Mouse (Mus musculus) MEL (cell line): ENCODE data around the gene Pitpnb. TPM values are rescaled to one million over a fixed set of nuclear protein-coding genes. Genes with fewer than 3 reads are reported as not detected.

ENCODE experiments used
- DNase-seq: peaks from one replicate; pipeline ENCODE4 v3.0.0; 2011; ENCODE audit warnings: low read depth, low spot score
- H3K27ac ChIP-seq: 2 replicates; pipeline ENCODE4 v1.5.1; 2012; ENCODE audit warnings: low read depth, mild to moderate bottlenecking, control low read depth, low read length, moderate library complexity; ENCODE audit not compliant: control insufficient read depth
- H3K27me3 ChIP-seq, 2 experiments: fragments of 150-350 bp in 1 of 2; sonication (generic) in 1 of 2; 2 replicates each; pipeline ENCODE4 v1.6.1; 2012; ENCODE audit warnings: low read length in 2 of 2, mild to moderate bottlenecking in 2 of 2, improper control_type of control experiment in 1 of 2, moderate library complexity in 1 of 2; ENCODE audit not compliant: insufficient read depth in 2 of 2, control insufficient read depth in 1 of 2
- H3K36me3 ChIP-seq, 2 experiments: 2 replicates each; pipeline ENCODE4 v1.6.1; 2012 to 2014; ENCODE audit warnings: low read length in 2 of 2, improper control_type of control experiment in 1 of 2, inconsistent platforms in 1 of 2, mild to moderate bottlenecking in 1 of 2; ENCODE audit not compliant: insufficient read depth in 2 of 2, control insufficient read depth in 1 of 2
- H3K4me1 ChIP-seq, 2 experiments: fragments of 150-350 bp in 1 of 2; sonication (generic) in 1 of 2; 2 replicates each; pipeline ENCODE4 v1.6.1; 2012; ENCODE audit warnings: low read length in 2 of 2, improper control_type of control experiment in 1 of 2, mild to moderate bottlenecking in 1 of 2; ENCODE audit not compliant: insufficient read depth in 2 of 2, control insufficient read depth in 1 of 2
- H3K4me3 ChIP-seq, 2 experiments: fragments of 150-350 bp in 1 of 2; sonication (generic) in 1 of 2; 2 replicates each; pipeline ENCODE4 v1.5.1; 2012; ENCODE audit warnings: low read depth in 2 of 2, low read length in 2 of 2, mild to moderate bottlenecking in 2 of 2, moderate library complexity in 2 of 2, control low read depth in 1 of 2, improper control_type of control experiment in 1 of 2; ENCODE audit not compliant: control insufficient read depth in 1 of 2, insufficient read depth in 1 of 2
- H3K79me2 ChIP-seq: 2 replicates; pipeline ENCODE4 v1.6.1; 2012; ENCODE audit warnings: mild to moderate bottlenecking, low read length, moderate library complexity; ENCODE audit not compliant: control insufficient read depth, poor library complexity, insufficient read depth
- H3K9ac ChIP-seq: 2 replicates; pipeline ENCODE4 v1.6.1; 2012; ENCODE audit warnings: low read depth, mild to moderate bottlenecking, control low read depth, low read length, moderate library complexity; ENCODE audit not compliant: control insufficient read depth, poor library complexity, severe bottlenecking
- H3K9me3 ChIP-seq: fragments of 150-350 bp; sonication (generic); replicated peaks from 2 replicates; pipeline ENCODE4 v1.6.1; 2012; ENCODE audit warnings: mild to moderate bottlenecking, low read length, improper control_type of control experiment, moderate library complexity; ENCODE audit not compliant: insufficient read depth
- CHD2 ChIP-seq: IDR thresholded peaks from 2 replicates; pipeline ENCODE4 v1.6.1; 2011; ENCODE audit warnings: low read length, improper control_type of control experiment
- CTCF ChIP-seq, 3 experiments: IDR thresholded peaks in 2 of 3; conservative IDR thresholded peaks in 1 of 3; 2 replicates each; pipeline ENCODE4 v1.5.1; 2011 to 2012; ENCODE audit warnings: low read length in 3 of 3, low read depth in 2 of 3, mild to moderate bottlenecking in 2 of 3, improper control_type of control experiment in 1 of 3, inconsistent platforms in 1 of 3, mixed read lengths in 1 of 3, moderate library complexity in 1 of 3; ENCODE audit not compliant: control insufficient read depth in 1 of 3, insufficient read depth in 1 of 3, poor library complexity in 1 of 3, severe bottlenecking in 1 of 3
- ELF1 ChIP-seq: IDR thresholded peaks from 2 replicates; pipeline ENCODE4 v1.6.1; 2014; ENCODE audit warnings: low read depth, mild to moderate bottlenecking, inconsistent platforms, low read length, improper control_type of control experiment, moderate library complexity
- EP300 ChIP-seq, 2 experiments: IDR thresholded peaks; 2 replicates each; pipeline ENCODE4 v1.6.1; 2011; ENCODE audit warnings: improper control_type of control experiment in 2 of 2, low read length in 2 of 2, low read depth in 1 of 2, mild to moderate bottlenecking in 1 of 2
- ETS1 ChIP-seq: IDR thresholded peaks from 2 replicates; pipeline ENCODE4 v1.6.1; 2012; ENCODE audit warnings: low read depth, mild to moderate bottlenecking, inconsistent platforms, low read length, improper control_type of control experiment, moderate library complexity
- HCFC1 ChIP-seq: IDR thresholded peaks from 2 replicates; pipeline ENCODE4 v1.6.1; 2012; ENCODE audit warnings: low read depth, mild to moderate bottlenecking, inconsistent platforms, low read length, improper control_type of control experiment, moderate library complexity
- JUND ChIP-seq: IDR thresholded peaks from 2 replicates; pipeline ENCODE4 v1.6.1; 2011; ENCODE audit warnings: low read depth, mild to moderate bottlenecking, improper control_type of control experiment, low read length
- KAT2A ChIP-seq: conservative IDR thresholded peaks from 2 replicates; pipeline ENCODE4 v1.6.1; 2012; ENCODE audit warnings: low read depth, low read length, improper control_type of control experiment, inconsistent platforms
- MAX ChIP-seq: IDR thresholded peaks from 2 replicates; pipeline ENCODE4 v1.6.1; 2011; ENCODE audit warnings: low read length, improper control_type of control experiment
- MXI1 ChIP-seq: IDR thresholded peaks from 2 replicates; pipeline ENCODE4 v1.6.1; 2011; ENCODE audit warnings: mild to moderate bottlenecking, low read depth, low read length, improper control_type of control experiment
- MYB ChIP-seq: IDR thresholded peaks from 2 replicates; pipeline ENCODE4 v1.6.1; 2011; ENCODE audit warnings: mild to moderate bottlenecking, low read depth, low read length, improper control_type of control experiment
- MYC ChIP-seq: IDR thresholded peaks from 2 replicates; pipeline ENCODE4 v1.6.1; 2011; ENCODE audit warnings: low read depth, mild to moderate bottlenecking, low read length, improper control_type of control experiment, moderate library complexity
- NRF1 ChIP-seq: IDR thresholded peaks from 2 replicates; pipeline ENCODE4 v1.6.1; 2014; ENCODE audit warnings: low read depth, mild to moderate bottlenecking, inconsistent platforms, low read length, improper control_type of control experiment, moderate library complexity; ENCODE audit not compliant: poor library complexity, insufficient read depth, severe bottlenecking
- POLR2AphosphoS2 ChIP-seq: IDR thresholded peaks from 2 replicates; pipeline ENCODE4 v1.6.1; 2011; ENCODE audit warnings: low read length, improper control_type of control experiment
- POLR2AphosphoS5 ChIP-seq: IDR thresholded peaks from 2 replicates; pipeline ENCODE4 v1.6.1; 2012; ENCODE audit warnings: low read depth, borderline replicate concordance, mild to moderate bottlenecking, inconsistent platforms, low read length, moderate library complexity, mixed read lengths
- RAD21 ChIP-seq: IDR thresholded peaks from 2 replicates; pipeline ENCODE4 v1.6.1; 2011; ENCODE audit warnings: mild to moderate bottlenecking, low read depth, low read length, improper control_type of control experiment
- SMC3 ChIP-seq: IDR thresholded peaks from 2 replicates; pipeline ENCODE4 v1.6.1; 2011; ENCODE audit warnings: low read depth, low read length, improper control_type of control experiment
- TBP ChIP-seq: IDR thresholded peaks from 2 replicates; pipeline ENCODE4 v1.8.0; 2011; ENCODE audit warnings: low read depth, low read length, improper control_type of control experiment
- TCF12 ChIP-seq: IDR thresholded peaks from 2 replicates; pipeline ENCODE4 v1.6.1; 2014; ENCODE audit warnings: low read depth, mild to moderate bottlenecking, inconsistent platforms, low read length, improper control_type of control experiment, moderate library complexity
- USF1 ChIP-seq: IDR thresholded peaks from 2 replicates; pipeline ENCODE4 v1.6.1; 2014; ENCODE audit warnings: low read depth, mild to moderate bottlenecking, inconsistent platforms, low read length, improper control_type of control experiment, moderate library complexity
- USF2 ChIP-seq, 2 experiments: IDR thresholded peaks; 2 replicates each; pipeline ENCODE4 v1.6.1; 2011 to 2012; ENCODE audit warnings: improper control_type of control experiment in 2 of 2, low read length in 2 of 2, borderline replicate concordance in 1 of 2, inconsistent platforms in 1 of 2, low read depth in 1 of 2, mild to moderate bottlenecking in 1 of 2; ENCODE audit not compliant: insufficient read depth in 1 of 2
- ZKSCAN1 ChIP-seq: IDR thresholded peaks from 2 replicates; pipeline ENCODE4 v1.6.1; 2012; ENCODE audit warnings: low read depth, mild to moderate bottlenecking, inconsistent platforms, low read length, improper control_type of control experiment, moderate library complexity
- ZNF384 ChIP-seq: IDR thresholded peaks from 2 replicates; pipeline ENCODE4 v1.6.1; 2012; ENCODE audit warnings: low read depth, mild to moderate bottlenecking, inconsistent platforms, low read length, improper control_type of control experiment
- polyA plus RNA-seq, 2 experiments: library from polyadenylated mRNA; stranded (reverse) in 1 of 2; unstranded in 1 of 2; fragments of >175 nt in 1 of 2; fragments of >200 nt in 1 of 2; gene quantifications; 2 replicates each; pipeline versions ENCODE4 v1.2.1 to v1.2.4; 2012; ENCODE audit warnings: low replicate concordance in 2 of 2, low read depth in 1 of 2; ENCODE audit not compliant: insufficient read length in 2 of 2, insufficient read depth in 1 of 2, missing spikeins in 1 of 2
- total RNA-seq: library from RNA; depleted of rRNA; stranded (reverse); fragments of 300-350 nt; gene quantifications from 2 replicates; pipeline ENCODE4 v1.2.3, GENCODE M21; 2012

Pitpnb gene
- total and polyA plus RNA-seq, 3 experiments: 21.8 to 111 (median 88.5) TPM

GRCm38 (mm10) chr5:111364533-111364932 is 34.0 kb downstream of the Pitpnb start:
- H3K4me1 ChIP-seq: no peaks in the 10 kb centered on the region
- DNase-seq: peak; percentile 63
- TF ChIP-seq CHD2 (no peak), USF2 (IDR thresholded peaks at IDR 0.05; ENCODE audit: borderline replicate concordance in 1 of 2, insufficient read depth in 1 of 2, low read depth in 1 of 2, low read length in 2 of 2) (no peak), CTCF (IDR thresholded peaks at IDR 0.05 in 2 of 3, conservative IDR thresholded peaks at IDR 0.05 in 1 of 3; ENCODE audit: control insufficient read depth in 1 of 3, insufficient read depth in 1 of 3, low read depth in 2 of 3, low read length in 3 of 3, poor library complexity in 1 of 3, severe bottlenecking in 1 of 3) (peak; percentile 46 to 63 (median 54)), RAD21 (peak; percentile 32), SMC3 (peak; percentile 50), TCF12 (no peak), EP300 (IDR thresholded peaks at IDR 0.05; ENCODE audit: low read depth in 1 of 2, low read length in 2 of 2) (no peak), KAT2A (no peak)
- H3K27ac ChIP-seq: no peak overlapping the region
- no peak overlapping the region for H3K9ac ChIP-seq
- H3K79me2 ChIP-seq: no peaks in the 10 kb centered on the region
- H3K27me3 ChIP-seq: no peaks in the 10 kb centered on the region
- H3K9me3 ChIP-seq: no peaks in the 10 kb centered on the region
- no peak overlapping the region for H3K4me3 ChIP-seq
- peaks cover 0 to 29% of the 10 kb centered on the region in 2 experiments; a peak in 2 of 4 replicates for H3K36me3 ChIP-seq

- H3K27me3 ChIP-seq: no peaks in the 10 kb centered on the region
- H3K4me1 ChIP-seq: no peaks in the 10 kb centered on the region
- DNase-seq: no peak
- H3K9me3 ChIP-seq: no peaks in the 10 kb centered on the region
- H3K4me3 ChIP-seq: no peak overlapping the region
- TF ChIP-seq SMC3 (no peak), USF1 (no peak), MYC (no peak), EP300 (IDR thresholded peaks at IDR 0.05; ENCODE audit: low read depth in 1 of 2, low read length in 2 of 2) (no peak), ELF1 (no peak), POLR2AphosphoS2 (no peak), POLR2AphosphoS5 (no peak), ZKSCAN1 (no peak), JUND (no peak), TCF12 (no peak), MYB (no peak), MXI1 (no peak), ZNF384 (no peak), ETS1 (no peak), TBP (no peak), NRF1 (no peak), MAX (no peak), HCFC1 (no peak), KAT2A (no peak)
- H3K27ac ChIP-seq: no peak overlapping the region
- no peaks in the 10 kb centered on the region for H3K79me2 ChIP-seq
- no peak overlapping the region for H3K9ac ChIP-seq
- peaks cover 0 to 31% of the 10 kb centered on the region in 2 experiments; a peak in 2 of 4 replicates for H3K36me3 ChIP-seq
These were observed 35.6 kb downstream of the Pitpnb start for GRCm38 (mm10) chr5:111366140-111366539.
